Mouse (Mus musculus) CD4-positive, CD25-positive, alpha-beta regulatory T cell, adult 9 weeks (primary cell): ENCODE data around the gene Ddx42. TPM values are rescaled to one million over a fixed set of nuclear protein-coding genes. Genes with fewer than 3 reads are reported as not detected.

Source experiments
- polyA plus RNA-seq: library from polyadenylated mRNA; unstranded; fragments of 100-300 nt; shearing (Covaris generic); gene quantifications from one replicate; pipeline ENCODE4 v1.2.1, GENCODE M21; 2017

Ddx42 gene
- polyA plus RNA-seq = 67.6 TPM

GRCm38 (mm10) chr11:106216730-106217490, at the start of gene Ddx42:
Gene Ddx42, plus strand, starts transcription at chr11:106216926.

GRCm38 (mm10) chr11:106202123-106202465, 14.6 kb upstream of the Ddx42 start, which contains the start of gene Strada:
Gene Strada, minus strand, starts transcription at chr11:106202168.

DNA sequence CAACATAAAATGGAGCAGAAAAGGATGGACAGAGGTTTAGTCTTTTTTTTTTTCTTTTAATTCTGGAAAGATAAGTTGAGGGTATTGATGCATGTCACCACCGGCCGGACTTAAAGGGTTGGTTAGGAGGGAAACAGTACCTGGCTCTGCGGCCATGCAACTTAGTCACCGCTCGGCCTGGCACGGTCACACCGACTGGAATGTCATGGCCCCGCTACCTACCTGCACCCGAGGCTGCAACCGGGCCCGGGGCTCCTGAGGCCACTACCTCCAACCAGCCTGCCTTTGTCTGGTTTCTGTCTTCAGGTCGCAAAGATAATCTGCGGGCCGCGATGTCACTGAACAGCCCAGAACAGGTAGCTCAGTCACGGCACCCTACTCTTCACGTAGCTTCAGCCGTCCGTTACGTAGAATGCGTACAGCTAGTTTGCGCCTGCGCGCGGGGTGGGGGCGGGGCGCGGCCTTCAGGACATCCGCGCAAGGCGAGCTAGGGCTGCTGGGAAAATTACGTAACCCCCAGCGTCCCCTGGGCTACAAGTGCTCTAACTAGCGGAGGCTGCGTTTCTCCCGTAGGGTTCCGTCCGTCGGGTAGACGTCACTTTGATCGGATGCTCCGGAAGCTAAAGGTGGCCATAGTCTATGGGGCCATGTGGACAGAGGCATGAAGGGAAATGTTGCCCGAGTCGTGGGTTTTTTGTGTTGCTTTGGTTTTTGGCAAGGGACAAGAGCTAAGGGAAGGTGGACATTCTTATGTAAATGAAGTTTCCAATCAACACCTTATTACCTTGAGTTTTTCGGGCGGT, 598 bp upstream of the Ddx42 start, which contains the start of gene Ccdc47:
Ccdc47 (minus strand) TSS at position 418 of the 803 bp plus-strand sequence.

DNA sequence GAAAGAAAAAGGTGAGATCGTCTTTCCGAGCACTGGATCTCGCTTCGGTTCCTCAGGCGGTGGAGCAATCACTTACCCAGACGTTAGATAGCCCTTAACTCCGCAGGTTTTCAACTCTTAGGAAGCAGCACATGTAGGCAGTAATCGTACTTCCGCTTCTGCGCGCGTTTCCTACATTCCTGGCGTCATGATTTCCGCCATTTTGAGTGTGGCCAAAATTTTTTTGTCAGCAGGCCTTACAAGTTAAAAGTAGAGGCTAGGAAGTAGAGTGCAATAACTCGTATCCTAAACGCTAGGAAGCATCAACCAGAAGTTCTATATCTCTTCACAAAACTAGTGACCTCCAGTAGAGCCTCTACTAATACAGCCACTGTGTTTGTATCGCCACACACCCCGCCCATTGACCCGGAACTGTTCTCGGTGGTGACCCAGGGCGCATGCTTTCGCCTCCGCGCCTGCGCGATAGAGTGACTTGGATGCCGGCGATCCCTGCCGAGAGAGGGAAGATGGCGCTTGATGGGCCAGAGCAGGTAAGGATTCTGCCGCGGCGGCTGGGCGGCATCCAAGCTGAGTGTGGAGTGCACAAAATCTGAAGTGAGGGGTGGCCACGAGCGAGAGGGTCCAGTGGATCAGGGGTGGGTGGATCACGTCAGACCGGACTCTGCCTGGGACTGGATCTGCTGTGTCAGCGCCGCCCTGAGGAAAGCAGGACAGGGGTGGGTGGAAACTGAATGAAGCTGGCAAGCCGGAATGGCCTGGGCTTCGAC, 39.1 kb downstream of the Ddx42 start, which contains the start of the genes Ftsj3 and Psmc5:
Ftsj3 (minus strand) TSS at position 395 of the 767 bp plus-strand sequence.
Psmc5 (plus strand) TSS at position 470 of the 767 bp plus-strand sequence.

GRCm38 (mm10) chr11:106272644-106273310, 56.1 kb downstream of the Ddx42 start, which contains the start of gene Smarcd2:
Gene Smarcd2, minus strand, starts transcription at chr11:106272972.

GRCm38 (mm10) chr11:106276454-106276853, 59.7 kb downstream of the Ddx42 start, which contains the start of gene Tcam1:
Gene Tcam1, plus strand, starts transcription at chr11:106276672.

Other genes starting within 250 kb of the Ddx42 start
- not detected for gene Ace, start 249.0 kb upstream of the Ddx42 start, polyA plus RNA-seq
- not detected for gene Ace3, start 222.3 kb upstream of the Ddx42 start, polyA plus RNA-seq
- 0.14 TPM for gene Kcnh6, start 208.8 kb upstream of the Ddx42 start, polyA plus RNA-seq
- 67.4 TPM for gene Dcaf7, start 180.1 kb upstream of the Ddx42 start, polyA plus RNA-seq
- 16.8 TPM for gene Taco1, start 150.9 kb upstream of the Ddx42 start, polyA plus RNA-seq
- gene Map3k3, start 132.3 kb upstream of the Ddx42 start, polyA plus RNA-seq = 15.1 TPM
- gene Gm10840, start 56.1 kb upstream of the Ddx42 start, polyA plus RNA-seq = 1.4 TPM
- gene Limd2, start 56.1 kb upstream of the Ddx42 start, polyA plus RNA-seq = 784 TPM
- 42.8 TPM for gene Strada, start 14.8 kb upstream of the Ddx42 start, polyA plus RNA-seq
- 129 TPM for gene Ccdc47, start 582 bp upstream of the Ddx42 start, polyA plus RNA-seq
- gene Ftsj3, start 39.2 kb downstream of the Ddx42 start, polyA plus RNA-seq = 86.8 TPM
- gene Psmc5, start 39.2 kb downstream of the Ddx42 start, polyA plus RNA-seq = 202 TPM
- 9.2 TPM for gene Smarcd2, start 56.0 kb downstream of the Ddx42 start, polyA plus RNA-seq
- 0.17 TPM for gene Tcam1, start 59.7 kb downstream of the Ddx42 start, polyA plus RNA-seq
- gene Gh, start 84.9 kb downstream of the Ddx42 start, polyA plus RNA-seq = not detected
- gene Cd79b, start 97.8 kb downstream of the Ddx42 start, polyA plus RNA-seq = 40.6 TPM
- gene Scn4a, start 136.4 kb downstream of the Ddx42 start, polyA plus RNA-seq = not detected
- 0.36 TPM for gene Prr29, start 148.5 kb downstream of the Ddx42 start, polyA plus RNA-seq
- gene Icam2, start 171.1 kb downstream of the Ddx42 start, polyA plus RNA-seq = 126 TPM